17 mouse cellular contexts compared by ENCODE assay signal in the genomic region with DNA sequence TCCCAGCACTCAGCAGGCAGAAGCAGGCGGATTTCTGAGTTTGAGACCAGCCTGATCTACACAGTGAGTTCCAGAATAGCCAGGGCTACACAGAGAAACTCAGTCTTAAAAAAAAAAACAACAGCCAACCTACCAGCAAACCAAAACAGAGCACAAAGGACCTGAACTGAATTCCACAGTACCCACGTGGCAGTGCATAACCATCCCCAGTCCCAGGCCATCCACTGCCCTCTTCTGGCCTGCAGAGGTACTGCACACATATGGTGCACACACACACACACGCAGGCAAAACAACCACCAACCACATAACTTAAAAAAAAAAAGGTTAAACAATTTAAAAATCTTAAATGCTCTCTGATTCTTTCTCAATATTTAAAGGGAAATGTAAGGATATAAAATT. TPM values are rescaled to one million over a fixed set of nuclear protein-coding genes. Genes with fewer than 3 reads are reported as not detected.
DNase-seq lines count a peak whose midpoint lies in the region; TF ChIP-seq lines count a peak whose summit lies in the region.
"Had no signal": no experiment of that assay in that cellular context is flagged by ENCODE, and none has a peak within 500 bp of the region (broad histone marks: within the 10 kb centered on the region; RNA-seq: fewer than 3 reads in every experiment).

No protein-coding gene starts in this region.

- in situ Hi-C loops in ES-E14 (cut with MboI; ENCODE audit: low sequenced_read_pairs in 2 of 2, unreplicated experiment in 2 of 2) = no loop called here

- no peak overlapping the region for H3K27ac ChIP-seq in gastrocnemius, adult 2 months
- H3K27ac ChIP-seq in ES-E14 (ENCODE audit: insufficient read depth, low read depth, low read length, poor library complexity, severe bottlenecking) = peak overlapping the region; percentile 97; the same call in 1 of the 2 replicates
- H3K27ac ChIP-seq: forebrain, embryonic 12.5 days; limb, embryonic 12.5 days; midbrain, embryonic 12.5 days had no signal

- no peaks in the 10 kb centered on the region for H3K9me3 ChIP-seq in ES-E14 (ENCODE audit: control insufficient read depth, insufficient read depth, low read depth, low read length)
- H3K9me3 ChIP-seq: forebrain, embryonic 12.5 days had no signal

- TF ChIP-seq CTCF in gastrocnemius, adult 2 months (IDR thresholded peaks at IDR 0.05) = peak; percentile 24; the same call in 1 of the 2 replicates
- TF ChIP-seq CTCF in lung, adult 2 months (IDR thresholded peaks at IDR 0.05; ENCODE audit: insufficient read depth, low read length) = 0 out of 2 replicates have a peak, but pooled peaks have one; percentile 21

- H3K36me3 ChIP-seq in ES-E14 (ENCODE audit: control insufficient read depth, insufficient read depth, low read length, poor library complexity, severe bottlenecking) = no peaks in the 10 kb centered on the region; the same call in 1 of the 2 replicates
- H3K36me3 ChIP-seq: forebrain, embryonic 12.5 days; limb, embryonic 12.5 days; midbrain, embryonic 12.5 days had no signal

- DNase-seq in gastrocnemius, adult 2 months = no peak
- DNase-seq in gastrocnemius, adult 8-10 months (ENCODE audit: low spot score in 2 of 2) = no peak
- DNase-seq in lung, adult 2 months = no peak
- DNase-seq in lung, postnatal 25 days (ENCODE audit: low spot score) = no peak
- DNase-seq in ES-E14 (ENCODE audit: low read depth, low spot score) (no peak), MN1 (ENCODE audit: low spot score) (no peak)
- DNase-seq in induced T-regulatory cell, adult 2 months (ENCODE audit: low read depth) = peak; percentile 9
- DNase-seq in embryo, embryonic 10.5 days (ENCODE audit: low spot score) = no peak
- DNase-seq: adrenal gland, postnatal 25 days; heart, postnatal 14 days; kidney, postnatal 36 days; lung, postnatal 14 days; right cerebral cortex, postnatal 14 days; thymus, postnatal 14 days had no signal

- H3K4me1 ChIP-seq in lung, adult 2 months (ENCODE audit: control insufficient read depth, insufficient read depth, low read length) = no peaks in the 10 kb centered on the region
- peaks cover 4 to 13% of the 10 kb centered on the region in 2 experiments; a peak in 3 of 4 replicates for H3K4me1 ChIP-seq in ES-E14 (ENCODE audit: control insufficient read depth in 2 of 2, insufficient read depth in 2 of 2, low read length in 2 of 2, poor library complexity in 1 of 2)
- H3K4me1 ChIP-seq: limb, embryonic 12.5 days had no signal

- TF ChIP-seq POLR2A in lung, adult 2 months (IDR thresholded peaks at IDR 0.05; ENCODE audit: borderline replicate concordance, extremely low read depth, low read depth, low read length) = no peak

- H3K9ac ChIP-seq in ES-E14 (ENCODE audit: insufficient read depth, low read depth, low read length, poor library complexity, severe bottlenecking) = 0 out of 2 replicates have a peak overlapping the region, but pooled peaks have one; percentile 7
- H3K9ac ChIP-seq: forebrain, embryonic 12.5 days; limb, embryonic 12.5 days; midbrain, embryonic 12.5 days had no signal

- WGBS in lung, adult 2 months = 85% methylated on average over 3 of the region's 3 CpGs

- H3K4me3 ChIP-seq in gastrocnemius, adult 2 months = no peak overlapping the region
- no peak overlapping the region for H3K4me3 ChIP-seq in lung, adult 2 months (replicated peaks; ENCODE audit: extremely low read depth, low read depth, low read length)
- H3K4me3 ChIP-seq in ES-E14 (ENCODE audit: insufficient read depth in 1 of 2, low read depth in 1 of 2, low read length in 2 of 2, poor library complexity in 1 of 2, severe bottlenecking in 1 of 2) = no peak overlapping the region
- H3K4me3 ChIP-seq: forebrain, embryonic 12.5 days; limb, embryonic 12.5 days; midbrain, embryonic 12.5 days had no signal

- intact Hi-C loops in gastrocnemius, adult 2 months (cut with DNase I) = no loop called here

TF ChIP-seq in ES-E14, 5 proteins besides CTCF, POLR2A, EP300 and RAD21:
- TF ChIP-seq MAFK (IDR thresholded peaks at IDR 0.05; ENCODE audit: insufficient read depth, low read depth, low read length) (no peak), ZNF384 (IDR thresholded peaks at IDR 0.05; ENCODE audit: low read depth, low read length) (peak; percentile 89), ZC3H11A (IDR thresholded peaks at IDR 0.05; ENCODE audit: borderline replicate concordance, low read depth, low read length) (peak; percentile 43), CHD2 (IDR thresholded peaks at IDR 0.05; ENCODE audit: low read depth, low read length) (no peak), HCFC1 (IDR thresholded peaks at IDR 0.05; ENCODE audit: borderline replicate concordance, insufficient read depth, low read length) (no peak)

RNA-seq across cellular contexts. Expression of gene Fam43a, which starts 42.7 kb away (rescaled TPM):
- 1 to 10 TPM; 4.7 to 6.9 TPM for total RNA-seq in gastrocnemius, adult 2 months (2021)
- total RNA-seq in gastrocnemius, adult 8-10 months (2022) = 1 to 10 TPM; 3.4 to 6.3 (median 4.6) TPM
- polyA plus RNA-seq in lung, adult 2 months (2012; rRNA removed) = 46.2 and 54.7 TPM in 2 replicates
- total RNA-seq in ES-E14 (2012; rRNA removed) = 20.1 and 22.2 TPM in 2 replicates

RNA-seq across cellular contexts. Expression of gene Lsg1, which starts 54.8 kb away (rescaled TPM):
- 10 to 100 TPM; 19.5 to 20.2 TPM for total RNA-seq in gastrocnemius, adult 2 months (2021)
- 10 to 100 TPM; 19.6 to 23.0 (median 20.8) TPM for total RNA-seq in gastrocnemius, adult 8-10 months (2022)
- 8.0 and 11.5 TPM in 2 replicates for polyA plus RNA-seq in lung, adult 2 months (2012; rRNA removed)
- 78.0 and 87.2 TPM in 2 replicates for total RNA-seq in ES-E14 (2012; rRNA removed)
